Mouse (Mus musculus) myocyte (in vitro differentiated cells): ENCODE measurements around the gene Rai1.

ENCODE experiments used
- CEBPB ChIP-seq: IDR thresholded peaks from 2 replicates; pipeline ENCODE4 v1.6.1; 2011; ENCODE audit warnings: mild to moderate bottlenecking, moderate library complexity; ENCODE audit not compliant: poor library complexity, insufficient read depth, severe bottlenecking
- MAX ChIP-seq: IDR thresholded peaks from one replicate; pipeline ENCODE4 v1.6.1; 2011; ENCODE audit warnings: low read depth, mild to moderate bottlenecking, control low read depth
- MYOD1 ChIP-seq, 3 experiments: IDR thresholded peaks; one replicate each; pipeline ENCODE4 v1.6.1; 2011; ENCODE audit warnings: control low read depth in 2 of 3, low read depth in 2 of 3, mild to moderate bottlenecking in 2 of 3, moderate library complexity in 1 of 3; ENCODE audit not compliant: insufficient read length in 2 of 3, control insufficient read depth in 1 of 3
- MYOG ChIP-seq, 3 experiments: IDR thresholded peaks; one replicate each; pipeline ENCODE4 v1.6.1; 2011; ENCODE audit warnings: control low read depth in 2 of 3, low read depth in 2 of 3, mild to moderate bottlenecking in 2 of 3; ENCODE audit not compliant: insufficient read length in 2 of 3, control insufficient read depth in 1 of 3, insufficient read depth in 1 of 3
- POLR2A ChIP-seq: IDR thresholded peaks from one replicate; pipeline ENCODE4 v1.6.1; 2011; ENCODE audit warnings: low read depth, mild to moderate bottlenecking, control low read depth, moderate library complexity; ENCODE audit not compliant: insufficient read length
- POLR2AphosphoS2 ChIP-seq: IDR thresholded peaks from one replicate; pipeline ENCODE4 v1.6.1; 2011; ENCODE audit warnings: low read depth, control low read depth; ENCODE audit not compliant: insufficient read length
- REST ChIP-seq: IDR thresholded peaks from one replicate; pipeline ENCODE4 v1.6.1; 2011; ENCODE audit warnings: mild to moderate bottlenecking, control low read depth, moderate library complexity; ENCODE audit not compliant: insufficient read depth, insufficient read length
- SRF ChIP-seq: IDR thresholded peaks from one replicate; pipeline ENCODE4 v1.6.1; 2011; ENCODE audit warnings: low read depth; ENCODE audit not compliant: control insufficient read depth, insufficient read length
- TCF12 ChIP-seq: IDR thresholded peaks from one replicate; pipeline ENCODE4 v1.6.1; 2011; ENCODE audit warnings: mild to moderate bottlenecking, control low read depth; ENCODE audit not compliant: poor library complexity, insufficient read depth, severe bottlenecking
- USF1 ChIP-seq: IDR thresholded peaks from one replicate; pipeline ENCODE4 v1.6.1; 2011; ENCODE audit warnings: low read depth, mild to moderate bottlenecking, control low read depth, moderate library complexity

DNA sequence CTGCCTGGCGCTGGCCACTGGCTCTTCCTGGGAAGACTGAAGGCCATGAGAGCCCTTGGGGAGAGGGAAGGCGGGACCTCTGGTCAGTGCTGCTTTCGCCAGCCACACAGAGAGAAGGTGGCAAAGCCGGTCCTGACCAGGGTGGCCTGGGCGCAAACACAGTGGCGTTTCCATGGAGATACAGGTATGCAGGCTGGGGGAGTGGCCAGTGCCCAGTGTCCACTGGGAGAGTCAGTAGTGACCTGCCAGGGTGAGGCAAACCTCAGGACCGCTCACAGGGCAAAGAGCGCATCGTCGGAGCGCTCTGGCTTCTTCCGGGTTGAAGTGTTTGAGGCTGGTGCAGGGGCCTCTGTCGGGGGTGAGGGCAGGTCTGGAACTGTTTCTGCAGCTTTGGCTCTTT is 125.0 kb downstream of the Rai1 start:
- TF ChIP-seq POLR2A (no peak), TCF12 (no peak), MYOD1 (IDR thresholded peaks at IDR 0.05; ENCODE audit: control insufficient read depth in 1 of 3, insufficient read length in 2 of 3, low read depth in 2 of 3) (no peak), MAX (no peak), REST (no peak), POLR2AphosphoS2 (no peak), SRF (no peak), USF1 (no peak), MYOG (IDR thresholded peaks at IDR 0.05; ENCODE audit: control insufficient read depth in 1 of 3, insufficient read depth in 1 of 3, insufficient read length in 2 of 3, low read depth in 2 of 3) (no peak), CEBPB (no peak)
